Mouse (Mus musculus): ENCODE measurements around the gene Gdnf. TPM values are rescaled to one million over a fixed set of nuclear protein-coding genes. Genes with fewer than 3 reads are reported as not detected.

Gene Gdnf
- polyA plus RNA-seq, 1 experiment from 2014 or later = 4.3 TPM

DNA sequence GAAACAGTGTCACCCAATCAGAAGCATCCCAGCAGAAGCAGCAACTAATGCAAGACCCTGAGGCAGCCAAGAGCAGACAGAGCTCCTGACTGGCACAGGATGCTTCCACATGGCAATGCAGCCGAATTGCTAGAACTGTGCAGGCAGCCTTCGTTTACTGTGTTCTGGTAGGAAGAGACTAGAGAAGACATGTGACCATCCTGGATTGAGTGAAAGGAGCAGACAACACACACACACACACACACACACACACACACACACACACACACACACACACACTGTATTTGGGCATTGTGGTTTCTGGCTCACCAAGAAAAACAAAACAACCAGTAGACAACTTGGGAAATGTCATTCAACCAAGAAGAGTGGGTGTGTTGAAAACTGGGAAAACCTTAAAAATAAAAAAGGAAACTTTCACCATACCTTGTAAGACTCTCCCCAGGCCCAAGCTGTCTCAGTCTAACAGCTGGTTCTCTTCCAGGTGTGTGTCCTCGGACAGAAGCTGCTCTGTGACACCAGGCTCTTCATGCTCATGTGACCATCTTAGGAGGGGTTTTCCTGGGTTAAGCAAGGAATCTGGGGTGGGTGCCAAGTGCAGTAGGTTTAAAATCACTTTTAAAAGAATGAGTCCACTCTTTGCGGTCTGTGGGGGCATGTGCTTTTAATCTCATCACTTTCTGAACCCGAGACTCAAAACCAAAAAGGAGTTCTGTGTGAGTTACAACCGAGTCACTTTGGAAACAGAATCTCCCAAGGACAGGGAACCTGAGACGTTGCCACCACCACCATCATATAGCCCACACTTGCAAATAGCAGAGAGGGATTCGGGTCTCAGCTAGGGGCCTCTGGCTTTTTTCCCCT lies 27.6 kb downstream of the Gdnf start:
- no peak overlapping the region for H3K4me3 ChIP-seq (ENCODE audit: low read depth, low read length)
- no peak overlapping the region for H3K27ac ChIP-seq (ENCODE audit: low read length)
- ATAC-seq (ENCODE audit: insufficient number of reproducible peaks, insufficient read depth, low FRiP score, low read depth) = no peak
- no peaks in the 10 kb centered on the region for H3K9me3 ChIP-seq (ENCODE audit: control insufficient read depth, low read depth, low read length)
- H3K36me3 ChIP-seq (ENCODE audit: control insufficient read depth, insufficient read depth, low read length) = no peaks in the 10 kb centered on the region; the same call in 1 of the 2 replicates
- H3K4me1 ChIP-seq (ENCODE audit: control insufficient read depth, insufficient read depth, low read length) = no peaks in the 10 kb centered on the region
- no peak overlapping the region for H3K4me2 ChIP-seq (replicated peaks; ENCODE audit: low read depth, low read length)
- H3K9ac ChIP-seq (replicated peaks; ENCODE audit: low read depth, low read length) = no peak overlapping the region
- WGBS = 51% methylated on average over 8 of the region's 8 CpGs
- no peaks in the 10 kb centered on the region for H3K27me3 ChIP-seq (ENCODE audit: control insufficient read depth, insufficient read depth, low read length)

DNA sequence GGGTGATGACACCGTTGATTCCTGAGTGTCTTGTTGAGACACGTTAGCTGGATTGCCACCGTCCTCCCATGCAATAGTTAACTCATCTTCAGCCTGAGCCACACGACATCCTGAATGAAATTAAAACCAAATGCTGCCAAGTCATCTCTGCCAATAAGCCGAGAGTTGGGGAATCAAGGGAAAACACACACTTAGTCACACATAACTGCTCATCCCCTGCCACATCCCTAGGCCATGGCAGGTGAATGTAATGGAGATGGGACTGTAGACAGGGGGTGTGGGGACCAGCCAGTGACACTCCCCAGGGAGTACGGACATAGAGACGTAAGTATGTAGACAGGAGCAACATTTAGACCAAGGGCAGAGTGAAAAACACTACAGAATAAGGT lies 28.3 kb downstream of the Gdnf start:
- 68% methylated on average over 7 of the region's 7 CpGs for WGBS
- no peak overlapping the region for H3K4me2 ChIP-seq (replicated peaks; ENCODE audit: low read depth, low read length)
- ATAC-seq (ENCODE audit: insufficient number of reproducible peaks, insufficient read depth, low FRiP score, low read depth) = no peak
- H3K9me3 ChIP-seq (ENCODE audit: control insufficient read depth, low read depth, low read length) = no peaks in the 10 kb centered on the region
- no peak overlapping the region for H3K4me3 ChIP-seq (ENCODE audit: low read depth, low read length)
- H3K9ac ChIP-seq (replicated peaks; ENCODE audit: low read depth, low read length) = no peak overlapping the region
- no peaks in the 10 kb centered on the region for H3K27me3 ChIP-seq (ENCODE audit: control insufficient read depth, insufficient read depth, low read length)
- H3K4me1 ChIP-seq (ENCODE audit: control insufficient read depth, insufficient read depth, low read length) = no peaks in the 10 kb centered on the region
- H3K27ac ChIP-seq (ENCODE audit: low read length) = no peak overlapping the region
- no peaks in the 10 kb centered on the region; the same call in 1 of the 2 replicates for H3K36me3 ChIP-seq (ENCODE audit: control insufficient read depth, insufficient read depth, low read length)

DNA sequence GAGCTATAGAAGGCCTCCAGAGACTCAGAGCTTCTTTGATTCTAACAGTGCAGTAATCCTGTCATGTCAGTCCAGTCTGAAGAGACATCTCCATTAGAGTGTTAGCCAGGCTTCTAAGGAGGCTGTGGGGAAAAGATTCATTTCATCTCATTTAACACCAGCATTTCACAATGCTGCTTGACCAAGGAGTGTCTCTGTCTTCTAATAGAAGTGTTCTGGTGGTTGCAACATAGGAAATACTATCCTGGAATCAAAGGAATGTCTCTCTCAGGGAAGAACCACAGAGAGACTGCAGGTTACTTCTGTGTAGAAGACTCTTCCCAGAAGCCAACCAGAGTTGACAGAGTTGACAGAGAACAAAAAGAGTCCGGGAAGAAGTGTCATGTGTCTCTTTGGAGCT lies 31.0 kb downstream of the Gdnf start:
- Histone ChIP-seq H3K9ac (replicated peaks; ENCODE audit: low read depth, low read length) (no peak overlapping the region), H3K4me1 (ENCODE audit: control insufficient read depth, insufficient read depth, low read length) (no peaks in the 10 kb centered on the region), H3K4me2 (replicated peaks; ENCODE audit: low read depth, low read length) (no peak overlapping the region), H3K4me3 (ENCODE audit: low read depth, low read length) (no peak overlapping the region), H3K27me3 (ENCODE audit: control insufficient read depth, insufficient read depth, low read length) (no peaks in the 10 kb centered on the region), H3K27ac (ENCODE audit: low read length) (no peak overlapping the region), H3K9me3 (ENCODE audit: control insufficient read depth, low read depth, low read length) (no peaks in the 10 kb centered on the region), H3K36me3 (ENCODE audit: control insufficient read depth, insufficient read depth, low read length) (no peaks in the 10 kb centered on the region; the same call in 1 of the 2 replicates)
- WGBS = 85% methylated on average over 1 of the region's 1 CpGs
- no peak for ATAC-seq (ENCODE audit: insufficient number of reproducible peaks, insufficient read depth, low FRiP score, low read depth)

DNA sequence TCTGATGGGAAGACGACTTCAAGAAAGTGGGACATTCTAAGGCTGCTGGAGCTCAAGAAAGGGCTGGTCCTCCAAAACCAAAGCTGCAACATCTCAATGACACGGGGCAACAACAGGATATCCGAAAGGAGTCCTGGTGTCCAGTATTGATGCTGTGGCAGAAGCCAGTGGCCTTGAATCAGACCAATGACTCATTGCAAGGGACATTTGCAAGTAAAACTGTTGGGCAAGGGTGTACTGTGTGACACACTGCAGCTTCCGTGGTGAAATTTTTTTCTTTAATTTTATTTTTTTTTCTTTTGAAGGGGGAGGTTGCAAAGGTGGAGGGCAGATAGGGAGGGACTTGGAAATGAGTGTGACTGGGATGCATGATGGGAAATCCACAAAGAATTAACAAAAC lies 31.8 kb downstream of the Gdnf start:
- no peak overlapping the region for H3K9ac ChIP-seq (replicated peaks; ENCODE audit: low read depth, low read length)
- H3K4me3 ChIP-seq (ENCODE audit: low read depth, low read length) = no peak overlapping the region
- H3K27me3 ChIP-seq (ENCODE audit: control insufficient read depth, insufficient read depth, low read length) = no peaks in the 10 kb centered on the region
- H3K27ac ChIP-seq (ENCODE audit: low read length) = no peak overlapping the region
- H3K36me3 ChIP-seq (ENCODE audit: control insufficient read depth, insufficient read depth, low read length) = no peaks in the 10 kb centered on the region
- H3K4me1 ChIP-seq (ENCODE audit: control insufficient read depth, insufficient read depth, low read length) = no peaks in the 10 kb centered on the region
- ATAC-seq (ENCODE audit: insufficient number of reproducible peaks, insufficient read depth, low FRiP score, low read depth) = no peak
- no peak overlapping the region for H3K4me2 ChIP-seq (replicated peaks; ENCODE audit: low read depth, low read length)
- H3K9me3 ChIP-seq (ENCODE audit: control insufficient read depth, low read depth, low read length) = no peaks in the 10 kb centered on the region
- 87% methylated on average over 4 of the region's 4 CpGs for WGBS

DNA sequence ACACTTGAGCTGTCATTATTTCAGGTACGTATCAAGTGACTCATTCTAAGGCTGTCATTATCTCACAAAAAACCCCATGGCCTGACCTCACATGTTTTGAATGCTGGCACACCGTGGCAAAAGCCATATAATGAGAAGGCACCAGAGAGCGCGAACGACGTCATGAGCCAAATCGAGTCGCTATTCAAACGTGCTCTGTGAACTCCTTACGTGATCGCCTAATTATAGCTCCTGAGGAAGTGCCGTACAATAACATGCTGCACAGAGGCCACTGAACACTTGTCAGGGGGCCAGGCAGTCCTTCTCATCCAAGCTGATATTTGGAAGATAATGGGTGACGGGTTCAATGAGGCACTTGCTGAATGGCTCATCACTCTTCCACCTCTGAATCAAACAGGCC lies 46.8 kb downstream of the Gdnf start:
- no peak overlapping the region for H3K4me3 ChIP-seq (ENCODE audit: low read depth, low read length)
- no peak overlapping the region for H3K9ac ChIP-seq (replicated peaks; ENCODE audit: low read depth, low read length)
- H3K4me2 ChIP-seq (replicated peaks; ENCODE audit: low read depth, low read length) = no peak overlapping the region
- no peak overlapping the region for H3K27ac ChIP-seq (ENCODE audit: low read length)
- WGBS = 76% methylated on average over 13 of the region's 13 CpGs
- no peaks in the 10 kb centered on the region for H3K27me3 ChIP-seq (ENCODE audit: control insufficient read depth, insufficient read depth, low read length)
- H3K36me3 ChIP-seq (ENCODE audit: control insufficient read depth, insufficient read depth, low read length) = no peaks in the 10 kb centered on the region
- H3K4me1 ChIP-seq (ENCODE audit: control insufficient read depth, insufficient read depth, low read length) = no peaks in the 10 kb centered on the region
- H3K9me3 ChIP-seq (ENCODE audit: control insufficient read depth, low read depth, low read length) = no peaks in the 10 kb centered on the region
- ATAC-seq (ENCODE audit: insufficient number of reproducible peaks, insufficient read depth, low FRiP score, low read depth) = no peak

DNA sequence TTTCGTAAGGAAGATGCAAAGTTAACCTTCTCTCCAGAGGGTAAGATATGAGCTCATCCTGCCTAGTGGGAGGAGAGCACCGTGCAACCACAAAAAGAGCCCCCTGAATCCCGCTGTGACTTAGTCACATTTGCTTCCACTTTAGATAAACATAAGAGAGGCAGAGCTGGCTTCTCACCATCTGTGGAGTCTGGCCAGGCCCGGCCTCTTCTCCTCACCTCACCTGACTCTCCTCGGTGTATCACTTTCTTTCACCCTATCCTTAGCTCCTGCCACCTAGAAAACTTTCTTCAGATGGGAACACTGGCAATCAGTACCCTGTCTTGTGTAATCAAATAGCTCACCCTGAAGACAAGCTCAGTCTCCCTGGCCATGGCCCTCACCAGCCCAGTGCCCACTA lies 48.2 kb downstream of the Gdnf start:
- 74% methylated on average over 5 of the region's 5 CpGs for WGBS
- H3K4me3 ChIP-seq (ENCODE audit: low read depth, low read length) = no peak overlapping the region
- ATAC-seq (ENCODE audit: insufficient number of reproducible peaks, insufficient read depth, low FRiP score, low read depth) = no peak

DNA sequence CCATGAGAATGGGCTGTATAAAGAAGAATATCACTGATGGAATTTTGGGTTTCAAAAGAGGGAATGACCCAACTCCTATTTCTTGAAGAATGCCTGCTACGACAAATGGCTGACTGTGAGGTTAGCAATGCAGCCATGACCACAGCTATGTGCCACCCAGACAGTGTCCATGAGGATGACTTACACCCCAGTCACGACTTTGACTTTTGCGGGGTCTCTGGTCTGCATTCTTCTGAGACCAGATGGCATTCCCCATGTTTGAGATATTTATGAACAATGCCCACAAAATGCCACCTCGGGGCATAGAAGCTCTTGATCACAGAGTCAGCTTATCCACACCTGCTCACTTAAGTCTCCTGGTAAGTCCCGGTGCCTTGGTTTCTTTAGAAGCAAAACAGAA lies 52.2 kb downstream of the Gdnf start:
- no peak overlapping the region for H3K9ac ChIP-seq (replicated peaks; ENCODE audit: low read depth, low read length)
- H3K9me3 ChIP-seq (ENCODE audit: control insufficient read depth, low read depth, low read length) = no peaks in the 10 kb centered on the region
- no peak overlapping the region for H3K4me3 ChIP-seq (ENCODE audit: low read depth, low read length)
- no peaks in the 10 kb centered on the region for H3K4me1 ChIP-seq (ENCODE audit: control insufficient read depth, insufficient read depth, low read length)
- H3K27ac ChIP-seq (ENCODE audit: low read length) = no peak overlapping the region
- WGBS = 85% methylated on average over 5 of the region's 5 CpGs
- H3K27me3 ChIP-seq (ENCODE audit: control insufficient read depth, insufficient read depth, low read length) = no peaks in the 10 kb centered on the region
- no peaks in the 10 kb centered on the region for H3K36me3 ChIP-seq (ENCODE audit: control insufficient read depth, insufficient read depth, low read length)
- no peak overlapping the region for H3K4me2 ChIP-seq (replicated peaks; ENCODE audit: low read depth, low read length)
- ATAC-seq (ENCODE audit: insufficient number of reproducible peaks, insufficient read depth, low FRiP score, low read depth) = no peak

More for the DNA sequence above, 48.2 kb downstream of the Gdnf start:
- Histone ChIP-seq H3K4me1 (ENCODE audit: control insufficient read depth, insufficient read depth, low read length) (no peaks in the 10 kb centered on the region), H3K4me2 (replicated peaks; ENCODE audit: low read depth, low read length) (no peak overlapping the region), H3K36me3 (ENCODE audit: control insufficient read depth, insufficient read depth, low read length) (no peaks in the 10 kb centered on the region), H3K27ac (ENCODE audit: low read length) (no peak overlapping the region), H3K27me3 (ENCODE audit: control insufficient read depth, insufficient read depth, low read length) (no peaks in the 10 kb centered on the region), H3K9me3 (ENCODE audit: control insufficient read depth, low read depth, low read length) (no peaks in the 10 kb centered on the region), H3K9ac (replicated peaks; ENCODE audit: low read depth, low read length) (no peak overlapping the region)

DNA sequence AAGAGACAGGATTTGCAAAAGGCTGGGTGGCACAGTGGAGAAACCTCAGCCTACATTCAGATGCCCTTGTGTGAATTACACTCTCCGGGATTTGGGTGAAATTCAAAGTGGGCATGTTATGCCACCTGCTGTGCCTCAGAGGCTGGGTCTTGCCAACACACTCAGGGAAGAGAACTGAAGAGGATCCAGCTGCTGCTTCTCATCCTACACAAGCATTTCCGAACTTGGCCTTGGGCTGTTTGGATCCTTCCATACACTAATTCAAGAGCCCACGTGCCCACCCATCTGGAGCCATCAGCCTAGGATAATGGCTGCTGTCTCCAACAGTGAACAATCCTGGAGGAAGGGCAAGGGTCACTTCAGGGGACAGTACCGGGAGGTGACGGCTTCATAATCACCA lies 52.7 kb downstream of the Gdnf start:
- WGBS = 64% methylated on average over 5 of the region's 5 CpGs
- H3K9me3 ChIP-seq (ENCODE audit: control insufficient read depth, low read depth, low read length) = no peaks in the 10 kb centered on the region
- H3K27ac ChIP-seq (ENCODE audit: low read length) = no peak overlapping the region
- no peak overlapping the region for H3K4me3 ChIP-seq (ENCODE audit: low read depth, low read length)
- ATAC-seq (ENCODE audit: insufficient number of reproducible peaks, insufficient read depth, low FRiP score, low read depth) = no peak
- no peaks in the 10 kb centered on the region for H3K36me3 ChIP-seq (ENCODE audit: control insufficient read depth, insufficient read depth, low read length)
- H3K27me3 ChIP-seq (ENCODE audit: control insufficient read depth, insufficient read depth, low read length) = no peaks in the 10 kb centered on the region
- H3K4me1 ChIP-seq (ENCODE audit: control insufficient read depth, insufficient read depth, low read length) = no peaks in the 10 kb centered on the region
- H3K4me2 ChIP-seq (replicated peaks; ENCODE audit: low read depth, low read length) = no peak overlapping the region
- H3K9ac ChIP-seq (replicated peaks; ENCODE audit: low read depth, low read length) = no peak overlapping the region

DNA sequence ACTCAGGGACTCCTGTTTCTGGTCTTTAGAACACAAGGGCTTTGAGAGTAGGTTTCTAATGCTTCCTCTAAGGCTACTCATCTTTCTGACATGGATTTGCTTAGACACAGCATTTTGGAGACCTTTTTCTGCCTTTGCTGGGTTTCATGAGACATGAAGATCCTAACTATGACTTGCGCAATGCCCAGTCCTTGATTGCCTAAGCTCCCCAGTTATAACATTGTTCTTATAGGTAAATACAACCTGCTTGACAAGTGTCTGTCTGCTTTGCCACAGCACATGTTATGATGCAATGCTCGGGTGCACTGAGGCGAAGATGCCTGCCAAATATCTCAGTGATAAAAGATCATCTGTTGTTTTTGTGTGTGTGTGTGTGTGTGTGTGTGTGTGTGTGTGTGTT lies 54.7 kb downstream of the Gdnf start:
- Histone ChIP-seq H3K4me1 (ENCODE audit: control insufficient read depth, insufficient read depth, low read length) (no peaks in the 10 kb centered on the region), H3K27me3 (ENCODE audit: control insufficient read depth, insufficient read depth, low read length) (no peaks in the 10 kb centered on the region), H3K36me3 (ENCODE audit: control insufficient read depth, insufficient read depth, low read length) (no peaks in the 10 kb centered on the region), H3K9me3 (ENCODE audit: control insufficient read depth, low read depth, low read length) (no peaks in the 10 kb centered on the region), H3K9ac (replicated peaks; ENCODE audit: low read depth, low read length) (no peak overlapping the region), H3K4me2 (replicated peaks; ENCODE audit: low read depth, low read length) (no peak overlapping the region), H3K27ac (ENCODE audit: low read length) (no peak overlapping the region), H3K4me3 (ENCODE audit: low read depth, low read length) (no peak overlapping the region)
- 89% methylated on average over 3 of the region's 3 CpGs for WGBS
- no peak for ATAC-seq (ENCODE audit: insufficient number of reproducible peaks, insufficient read depth, low FRiP score, low read depth)
